Mouse (Mus musculus) lung, postnatal 0 days (tissue): ENCODE measurements at regions not wholly inside any gene's neighbourhood (a gene's known extent, or its start where the extent isn't known, plus 50 kb on each side); places are given as distances from the start of the nearest gene placed in this dataset.

Source experiments
- ATAC-seq: fragments of 200-750 bp; cut with Nextera tagmentation; 2 replicates; pipeline ENCODE4 v1.8.0; 2017; ENCODE audit warnings: moderate library complexity
- DNase-seq: peaks from one replicate; pipeline ENCODE4 v3.0.0-alpha.2; 2016; ENCODE audit warnings: low spot score
- H3K27ac ChIP-seq: fragments of 300-500 bp; sonication (generic); 2 replicates; pipeline ENCODE4 v1.5.1; 2014; ENCODE audit warnings: antibody characterized with exemption, mild to moderate bottlenecking, low read length, mixed read lengths
- H3K27me3 ChIP-seq: fragments of 300-500 bp; sonication (generic); replicated peaks from 2 replicates; pipeline ENCODE4 v1.6.1; 2014; ENCODE audit warnings: low read length, mixed read lengths; ENCODE audit not compliant: insufficient read depth
- H3K36me3 ChIP-seq: fragments of 300-500 bp; sonication (generic); 2 replicates; pipeline ENCODE4 v1.6.1; 2014; ENCODE audit warnings: low read length, mixed read lengths; ENCODE audit not compliant: insufficient read depth
- H3K4me1 ChIP-seq: fragments of 300-500 bp; sonication (generic); 2 replicates; pipeline ENCODE4 v1.6.1; 2014; ENCODE audit warnings: antibody characterized with exemption, low read depth, low read length, mixed read lengths; ENCODE audit not compliant: insufficient read depth
- H3K4me2 ChIP-seq: fragments of 300-500 bp; sonication (generic); replicated peaks from 2 replicates; pipeline ENCODE4 v1.6.1; 2014; ENCODE audit warnings: low read depth, mild to moderate bottlenecking, low read length, moderate library complexity, mixed read lengths
- H3K4me3 ChIP-seq: fragments of 300-500 bp; sonication (generic); 2 replicates; pipeline ENCODE4 v1.5.1; 2014; ENCODE audit warnings: low read depth, low read length
- H3K9ac ChIP-seq: fragments of 300-500 bp; sonication (generic); replicated peaks from 2 replicates; pipeline ENCODE4 v1.6.1; 2014; ENCODE audit warnings: low read depth, mild to moderate bottlenecking
- H3K9me3 ChIP-seq: fragments of 300-500 bp; sonication (generic); 2 replicates; pipeline ENCODE4 v1.6.1; 2016; ENCODE audit warnings: low read length, mixed read lengths
- CTCF ChIP-seq: IDR thresholded peaks from 2 replicates; pipeline ENCODE4 v1.5.1; 2016; ENCODE audit warnings: antibody characterized with exemption, mild to moderate bottlenecking
- EP300 ChIP-seq: IDR thresholded peaks from 2 replicates; pipeline ENCODE4 v1.6.1; 2016; ENCODE audit warnings: antibody characterized with exemption, mild to moderate bottlenecking, control low read depth
- WGBS: fragments of 180-500 bp; shearing (Covaris S2); extraction: QIAGEN DNeasy Blood & Tissue Kit; methylation state at CpG from one replicate; pipeline ENCODE4 v1.1.7; 2014; 5-methylcytosine and 5-hydroxymethylcytosine counted together

DNA sequence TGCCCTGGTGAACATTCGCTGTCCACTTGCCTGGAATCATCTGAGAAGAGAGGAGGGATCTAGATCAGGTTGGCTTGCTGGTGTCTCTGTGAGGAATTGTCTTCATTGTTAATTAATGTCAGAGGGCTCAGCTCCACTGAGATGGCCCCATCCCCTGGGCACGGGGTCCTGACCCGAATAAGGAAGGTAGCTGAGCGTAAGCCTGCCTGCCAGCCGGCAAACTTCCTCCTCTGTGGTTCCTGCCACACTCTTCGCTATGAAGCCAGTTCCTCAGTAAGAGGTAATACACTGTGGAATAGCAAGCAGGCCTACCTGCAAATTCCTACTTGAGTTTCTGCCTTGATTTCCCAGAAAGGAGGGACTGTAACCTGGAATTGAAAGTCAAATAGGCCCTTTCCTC lies 87.3 kb upstream of the Smyd2 start:
- no peak for ATAC-seq
- H3K9me3 ChIP-seq, result no peaks in the 10 kb centered on the region
- 58% methylated on average over 6 of the region's 6 CpGs for WGBS
- H3K36me3 ChIP-seq, result no peaks in the 10 kb centered on the region
- no peak overlapping the region for H3K27ac ChIP-seq
- H3K4me2 ChIP-seq, result no peak overlapping the region
- H3K4me3 ChIP-seq, result no peak overlapping the region
- H3K27me3 ChIP-seq, result no peaks in the 10 kb centered on the region
- no peaks in the 10 kb centered on the region for H3K4me1 ChIP-seq
- TF ChIP-seq CTCF (no peak), EP300 (no peak)
- DNase-seq, result no peak
- H3K9ac ChIP-seq, result no peak overlapping the region

DNA sequence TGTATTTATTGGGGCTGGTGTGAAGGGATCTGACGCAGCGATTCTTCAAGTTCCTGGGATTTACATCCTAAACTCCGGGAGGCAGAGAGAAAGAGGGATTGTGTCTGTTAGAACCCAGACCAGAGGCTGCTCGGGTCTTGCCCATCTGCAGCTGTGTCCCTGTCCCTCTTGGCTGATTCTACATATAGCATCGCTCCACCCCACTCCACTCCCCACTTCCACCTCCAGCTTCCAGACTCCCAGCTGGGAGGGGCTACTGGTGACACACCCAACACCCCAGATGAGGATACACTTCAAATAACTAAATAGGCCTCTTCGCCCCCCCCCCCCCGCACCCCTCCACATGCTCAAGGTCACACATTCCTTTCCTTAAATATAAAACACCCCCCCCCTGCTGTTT lies 85.1 kb upstream of the Smyd2 start:
- H3K4me2 ChIP-seq, result no peak overlapping the region
- H3K27me3 ChIP-seq, result no peaks in the 10 kb centered on the region
- H3K9ac ChIP-seq, result no peak overlapping the region
- no peak overlapping the region for H3K4me3 ChIP-seq
- no peaks in the 10 kb centered on the region for H3K4me1 ChIP-seq
- ATAC-seq (no peak), DNase-seq (no peak)
- H3K27ac ChIP-seq, result no peak overlapping the region
- no peak for TF ChIP-seq CTCF
- no peak for TF ChIP-seq EP300
- no peaks in the 10 kb centered on the region for H3K9me3 ChIP-seq
- H3K36me3 ChIP-seq, result no peaks in the 10 kb centered on the region
- 62% methylated on average over 7 of the region's 7 CpGs for WGBS

DNA sequence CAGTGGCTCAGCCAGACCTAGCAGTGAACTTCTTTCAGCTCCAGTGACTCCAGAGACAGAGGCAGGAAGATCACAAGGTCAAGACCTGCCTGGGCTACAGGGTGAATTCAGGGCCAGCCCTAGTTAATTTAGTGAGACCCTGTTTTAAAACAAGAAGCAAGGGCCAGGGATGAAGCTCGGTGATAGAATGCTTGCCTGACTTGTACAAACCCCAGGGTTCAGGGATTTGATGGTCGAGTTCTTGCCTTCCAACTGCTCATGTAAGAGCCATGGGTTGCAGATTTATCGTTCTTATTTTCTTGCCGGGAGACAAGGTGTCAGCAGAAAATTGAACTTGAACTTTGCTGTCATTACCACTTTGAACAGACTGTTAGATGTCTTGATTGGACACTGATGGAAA lies 78.9 kb upstream of the Smyd2 start:
- Histone ChIP-seq H3K27me3 (no peaks in the 10 kb centered on the region), H3K36me3 (no peaks in the 10 kb centered on the region), H3K4me3 (no peak overlapping the region), H3K9me3 (no peaks in the 10 kb centered on the region), H3K4me1 (no peaks in the 10 kb centered on the region), H3K4me2 (no peak overlapping the region), H3K27ac (no peak overlapping the region), H3K9ac (no peak overlapping the region)
- no peak for ATAC-seq
- TF ChIP-seq EP300 (no peak), CTCF (no peak)
- no peak for DNase-seq
- 49% methylated on average over 4 of the region's 4 CpGs for WGBS

DNA sequence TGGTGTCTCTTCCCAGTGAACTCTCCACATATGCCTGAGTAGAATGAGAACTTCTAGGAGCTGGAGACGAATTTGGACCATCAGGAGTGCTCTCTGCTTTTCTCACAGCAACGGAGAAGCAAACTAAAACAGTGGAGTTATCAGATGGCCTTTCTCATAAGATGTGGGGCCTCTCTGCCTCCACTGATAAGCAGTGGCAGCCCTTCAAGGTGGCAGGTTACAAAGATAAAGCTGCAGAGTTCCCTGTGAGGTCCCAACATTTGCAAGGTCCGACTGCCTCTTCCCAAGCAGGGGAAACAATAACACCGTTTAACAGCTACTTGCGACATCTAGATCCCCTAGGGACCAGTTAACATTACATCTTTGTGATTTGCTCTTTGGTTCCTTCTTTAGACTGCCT lies 71.5 kb upstream of the Smyd2 start:
- DNase-seq (no peak), ATAC-seq (no peak)
- H3K4me2 ChIP-seq, result no peak overlapping the region
- H3K4me1 ChIP-seq, result no peaks in the 10 kb centered on the region
- WGBS, result 9% methylated on average over 5 of the region's 5 CpGs
- H3K27ac ChIP-seq, result no peak overlapping the region
- no peaks in the 10 kb centered on the region for H3K36me3 ChIP-seq
- no peaks in the 10 kb centered on the region for H3K27me3 ChIP-seq
- no peak overlapping the region for H3K9ac ChIP-seq
- H3K4me3 ChIP-seq, result no peak overlapping the region
- H3K9me3 ChIP-seq, result no peaks in the 10 kb centered on the region
- TF ChIP-seq EP300, result no peak
- no peak for TF ChIP-seq CTCF

DNA sequence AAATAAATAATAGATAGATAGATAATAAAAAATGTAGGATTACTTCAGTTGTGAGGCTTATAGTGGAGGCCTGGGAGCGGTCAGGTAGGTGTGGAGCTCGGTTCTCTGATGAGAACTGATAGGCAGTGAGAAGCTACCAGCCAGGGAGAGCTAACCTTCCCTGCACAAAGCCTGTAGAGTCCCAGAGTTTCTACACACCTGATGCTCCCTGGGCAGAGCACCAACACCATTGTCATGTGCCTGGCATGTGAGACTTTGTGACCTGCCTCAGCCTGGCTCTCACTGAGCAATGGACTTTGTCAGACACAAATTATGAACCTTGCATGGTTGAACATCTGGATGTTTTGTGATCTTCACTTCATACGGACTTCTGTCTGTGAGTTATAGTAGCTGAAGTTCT lies 71.1 kb upstream of the Smyd2 start:
- TF ChIP-seq CTCF, result no peak
- no peak for TF ChIP-seq EP300
- H3K9me3 ChIP-seq, result no peaks in the 10 kb centered on the region
- DNase-seq, result no peak
- H3K4me3 ChIP-seq, result no peak overlapping the region
- no peak for ATAC-seq
- 75% methylated on average over 3 of the region's 3 CpGs for WGBS
- H3K27ac ChIP-seq, result no peak overlapping the region
- no peaks in the 10 kb centered on the region for H3K4me1 ChIP-seq
- H3K36me3 ChIP-seq, result no peaks in the 10 kb centered on the region
- H3K9ac ChIP-seq, result no peak overlapping the region
- H3K27me3 ChIP-seq, result no peaks in the 10 kb centered on the region
- no peak overlapping the region for H3K4me2 ChIP-seq

DNA sequence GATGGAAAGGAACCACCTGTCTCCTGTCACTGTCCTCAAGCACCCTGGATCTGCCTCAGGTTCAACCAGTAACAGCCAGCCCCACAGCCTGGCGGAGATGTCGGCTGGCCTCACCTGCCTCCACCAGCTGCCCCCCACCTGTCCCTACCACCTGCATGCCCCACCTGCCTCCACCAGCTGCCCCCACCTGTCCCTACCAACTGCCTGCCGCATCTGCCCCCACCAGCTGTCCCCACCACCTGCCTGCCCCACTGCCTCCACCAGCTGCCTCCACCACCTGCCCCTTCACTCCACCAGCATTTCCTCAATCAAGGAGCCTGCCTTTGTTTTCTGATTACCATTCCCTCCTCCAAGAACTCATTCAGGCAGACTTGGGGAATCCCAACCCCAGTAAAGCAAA lies 68.9 kb upstream of the Smyd2 start:
- ATAC-seq, result no peak
- Histone ChIP-seq H3K36me3 (no peaks in the 10 kb centered on the region), H3K27ac (no peak overlapping the region)

DNA sequence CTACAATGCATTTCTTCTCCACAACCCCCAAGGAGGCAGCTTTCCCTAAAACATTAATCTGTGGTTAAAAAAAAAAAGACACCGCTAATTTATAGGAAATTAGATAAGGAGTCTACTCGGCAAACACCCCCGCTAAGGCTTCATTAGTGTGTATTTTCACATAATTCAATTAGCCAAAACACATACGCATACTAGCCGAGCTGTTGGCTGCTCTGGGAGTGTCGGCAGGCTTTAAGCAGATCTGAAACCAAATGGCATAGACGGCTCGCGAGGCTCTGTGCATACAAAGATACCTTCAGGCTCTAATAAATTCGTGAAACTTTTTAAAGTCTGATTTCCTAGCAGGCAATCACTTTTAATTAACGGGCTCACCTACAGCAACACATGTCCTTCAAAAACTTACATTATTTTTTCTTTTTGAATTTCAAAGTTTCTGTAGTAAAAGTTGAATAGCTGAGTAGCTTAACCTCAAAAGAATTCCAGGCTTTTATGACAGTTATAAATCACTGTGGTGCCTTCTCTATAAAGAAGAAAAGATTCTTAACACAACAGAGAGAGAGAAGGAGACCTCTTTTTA lies 68.0 kb upstream of the Smyd2 start:
- H3K4me2 ChIP-seq, result no peak overlapping the region

More for the DNA sequence above, 68.9 kb upstream of the Smyd2 start:
- no peak for DNase-seq
- Histone ChIP-seq H3K9ac (no peak overlapping the region), H3K27me3 (no peaks in the 10 kb centered on the region), H3K9me3 (no peaks in the 10 kb centered on the region), H3K4me3 (no peak overlapping the region), H3K4me2 (no peak overlapping the region), H3K4me1 (no peaks in the 10 kb centered on the region)
- WGBS, result 83% methylated on average over 3 of the region's 3 CpGs
- TF ChIP-seq CTCF (no peak), EP300 (no peak)

More for the DNA sequence above, 68.0 kb upstream of the Smyd2 start:
- Histone ChIP-seq H3K9me3 (no peaks in the 10 kb centered on the region), H3K36me3 (no peaks in the 10 kb centered on the region), H3K4me3 (no peak overlapping the region), H3K27ac (no peak overlapping the region), H3K27me3 (no peaks in the 10 kb centered on the region), H3K9ac (no peak overlapping the region), H3K4me1 (no peaks in the 10 kb centered on the region)
- no peak for DNase-seq
- no peak for TF ChIP-seq CTCF
- TF ChIP-seq EP300, result no peak
- WGBS, result 43% methylated on average over 11 of the region's 11 CpGs
- ATAC-seq, result no peak
